Mouse (Mus musculus) hindbrain, embryonic 11.5 days (tissue): ENCODE results near the gene Ndufs4. TPM values are rescaled to one million over a fixed set of nuclear protein-coding genes. Genes with fewer than 3 reads are reported as not detected.

Experiments
- ATAC-seq: fragments of 200-750 bp; cut with Nextera tagmentation; 2 replicates; pipeline ENCODE4 v1.8.0; 2017; ENCODE audit warnings: mild to moderate bottlenecking, moderate TSS enrichment, moderate library complexity; ENCODE audit not compliant: low FRiP score
- DNase-seq: peaks from one replicate; pipeline ENCODE4 v3.0.0-alpha.2; 2015; ENCODE audit warnings: low spot score
- H3K27ac ChIP-seq: fragments of 300-500 bp; sonication (generic); 2 replicates; pipeline ENCODE4 v1.5.1; 2014; ENCODE audit warnings: mild to moderate bottlenecking, low read depth, low read length
- H3K27me3 ChIP-seq: fragments of 300-500 bp; sonication (generic); 2 replicates; pipeline ENCODE4 v1.6.1; 2014; ENCODE audit warnings: mild to moderate bottlenecking, low read length, moderate library complexity, mixed read lengths; ENCODE audit not compliant: control insufficient read depth, insufficient read depth
- H3K36me3 ChIP-seq: fragments of 300-500 bp; sonication (generic); 2 replicates; pipeline ENCODE4 v1.6.1; 2014; ENCODE audit warnings: mild to moderate bottlenecking, low read length, moderate library complexity, mixed read lengths; ENCODE audit not compliant: control insufficient read depth, insufficient read depth
- H3K4me1 ChIP-seq: fragments of 300-500 bp; sonication (generic); replicated peaks from 2 replicates; pipeline ENCODE4 v1.6.1; 2014; ENCODE audit warnings: low read length, mixed read lengths; ENCODE audit not compliant: control insufficient read depth, insufficient read depth
- H3K4me2 ChIP-seq: fragments of 300-500 bp; sonication (generic); replicated peaks from 2 replicates; pipeline ENCODE4 v1.6.1; 2014; ENCODE audit warnings: mild to moderate bottlenecking, low read depth, low read length
- H3K4me3 ChIP-seq: fragments of 300-500 bp; sonication (generic); 2 replicates; pipeline ENCODE4 v1.5.1; 2014; ENCODE audit warnings: low read depth, low read length
- H3K9ac ChIP-seq: fragments of 300-500 bp; sonication (generic); 2 replicates; pipeline ENCODE4 v1.6.1; 2014; ENCODE audit warnings: low read depth, low read length
- H3K9me3 ChIP-seq: fragments of 300-500 bp; sonication (generic); 2 replicates; pipeline ENCODE4 v1.6.1; 2016; ENCODE audit warnings: low read length; ENCODE audit not compliant: control insufficient read depth
- WGBS: fragments of 180-500 bp; shearing (Covaris S2); extraction: QIAGEN DNeasy Blood & Tissue Kit; methylation state at CpG from one replicate; pipeline ENCODE4 v1.1.7; 2014; 5-methylcytosine and 5-hydroxymethylcytosine counted together
- polyA plus RNA-seq: library from polyadenylated mRNA; unstranded; fragments of >200 nt; fragmentation: Nextera tagmentation; extraction: Ambion mirVana; gene quantifications from 2 replicates; pipeline ENCODE4 v1.2.1, GENCODE M21; 2014

Gene Ndufs4
- polyA plus RNA-seq, 1 experiment from 2014 or later: 356 TPM

GRCm38 (mm10) chr13:114271410-114272105, 116.5 kb downstream of the Ndufs4 start:
- H3K4me1 ChIP-seq: no peaks in the 10 kb centered on the region
- ATAC-seq (no peak), DNase-seq (no peak)
- no peak overlapping the region for H3K4me3 ChIP-seq
- no peak overlapping the region for H3K27ac ChIP-seq
- no peak overlapping the region for H3K9ac ChIP-seq
- H3K9me3 ChIP-seq: no peaks in the 10 kb centered on the region
- no peaks in the 10 kb centered on the region for H3K36me3 ChIP-seq
- no peaks in the 10 kb centered on the region for H3K27me3 ChIP-seq
- no peak overlapping the region for H3K4me2 ChIP-seq
- 76% methylated on average over 16 of the region's 16 CpGs for WGBS

GRCm38 (mm10) chr13:114267741-114268140, 120.3 kb downstream of the Ndufs4 start:
- Histone ChIP-seq H3K9ac (no peak overlapping the region), H3K36me3 (no peaks in the 10 kb centered on the region), H3K4me1 (no peaks in the 10 kb centered on the region), H3K9me3 (no peaks in the 10 kb centered on the region), H3K4me2 (no peak overlapping the region), H3K27me3 (no peaks in the 10 kb centered on the region), H3K4me3 (no peak overlapping the region), H3K27ac (no peak overlapping the region)
- DNase-seq: no peak
- WGBS: 95% methylated on average over 9 of the region's 9 CpGs
- no peak for ATAC-seq

GRCm38 (mm10) chr13:114260486-114261205, 127.4 kb downstream of the Ndufs4 start:
- peak; percentile 35 for DNase-seq
- no peak overlapping the region for H3K9ac ChIP-seq

GRCm38 (mm10) chr13:114254697-114255096, 133.4 kb downstream of the Ndufs4 start:
- H3K36me3 ChIP-seq: no peaks in the 10 kb centered on the region
- WGBS: 88% methylated on average over 10 of the region's 10 CpGs
- no peak overlapping the region for H3K9ac ChIP-seq
- no peak overlapping the region for H3K4me3 ChIP-seq
- DNase-seq: no peak
- H3K27me3 ChIP-seq: no peaks in the 10 kb centered on the region
- H3K4me2 ChIP-seq: no peak overlapping the region
- H3K9me3 ChIP-seq: no peaks in the 10 kb centered on the region
- no peak overlapping the region for H3K27ac ChIP-seq
- H3K4me1 ChIP-seq: no peaks in the 10 kb centered on the region
- no peak for ATAC-seq

More at GRCm38 (mm10) chr13:114260486-114261205, 127.4 kb downstream of the Ndufs4 start:
- H3K36me3 ChIP-seq: no peaks in the 10 kb centered on the region
- no peak overlapping the region for H3K4me3 ChIP-seq
- no peak overlapping the region for H3K4me2 ChIP-seq
- no peak for ATAC-seq
- WGBS: 60% methylated on average over 7 of the region's 7 CpGs
- no peaks in the 10 kb centered on the region for H3K4me1 ChIP-seq
- H3K9me3 ChIP-seq: no peaks in the 10 kb centered on the region
- H3K27ac ChIP-seq: no peak overlapping the region
- H3K27me3 ChIP-seq: no peaks in the 10 kb centered on the region

Other genes with a start within 250 kb of the Ndufs4 start
- 15.6 and 15.8 TPM in 2 replicates for gene Fst, start 70.7 kb upstream of the Ndufs4 start, polyA plus RNA-seq